Mouse (Mus musculus) cerebellum, postnatal 25 days (tissue): ENCODE measurements at regions not wholly inside any gene's neighbourhood (a gene's known extent, or its start where the extent isn't known, plus 50 kb on each side); places are given as distances from the start of the nearest gene placed in this dataset.
"Not testable (repeated sequence)": the region's sequence is repeated elsewhere in the genome, so short reads cannot be mapped to it uniquely, and the experiment has no call there.

ENCODE experiments used
- DNase-seq, 2 experiments: peaks; one replicate each; pipeline ENCODE4 v3.0.0; 2021; ENCODE audit warnings: mixed read lengths in 2 of 2

DNA sequence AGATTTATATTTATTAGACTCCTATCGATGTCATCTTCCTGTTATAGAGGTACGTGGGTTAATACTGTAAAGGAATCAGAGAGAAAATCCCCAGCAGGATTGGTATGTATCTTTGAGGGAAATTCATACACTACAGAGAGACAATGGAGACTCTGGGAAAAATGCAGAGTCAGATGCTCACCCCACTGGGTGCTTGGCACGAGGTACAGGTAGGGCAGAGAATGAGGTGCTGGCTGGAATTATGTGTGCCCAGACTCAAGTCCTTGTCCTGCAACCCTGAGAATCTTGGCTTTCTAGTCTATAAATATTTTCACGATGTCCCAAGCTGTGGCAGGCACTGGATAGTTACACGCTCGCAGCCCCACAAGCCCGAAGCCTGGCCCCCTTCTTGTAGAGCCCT, 57.8 kb upstream of the Cry1 start:
- DNase-seq, result peak; percentile 78 to 86

DNA sequence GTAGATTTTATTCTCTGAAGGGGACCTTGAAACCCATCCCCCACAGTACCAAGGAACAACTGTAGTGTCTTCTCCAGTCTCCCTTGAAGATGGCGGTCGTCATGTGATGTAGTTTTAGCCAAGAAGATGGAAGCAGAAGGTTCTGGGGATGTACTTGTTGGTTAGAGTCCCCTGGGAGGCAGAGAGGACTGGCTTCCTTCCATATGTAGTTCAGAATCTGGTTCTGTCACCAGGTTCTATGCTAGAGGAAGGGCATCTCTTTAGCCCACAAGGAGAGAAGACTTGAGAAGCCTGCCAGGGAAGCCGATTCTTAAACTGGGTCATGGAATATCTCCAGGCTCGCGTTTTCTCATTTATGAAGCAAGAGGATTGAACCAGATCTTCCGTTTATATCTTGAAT, 58.7 kb upstream of the Cry1 start:
- DNase-seq, result peak; percentile 12 to 14

GRCm38 (mm10) chr10:85265746-85266145, 80.9 kb upstream of the Cry1 start:
- DNase-seq, result no peak

GRCm38 (mm10) chr10:85266148-85266547, 81.3 kb upstream of the Cry1 start:
- DNase-seq, result no peak

GRCm38 (mm10) chr10:85266796-85267195, 81.9 kb upstream of the Cry1 start:
- no peak for DNase-seq

DNA sequence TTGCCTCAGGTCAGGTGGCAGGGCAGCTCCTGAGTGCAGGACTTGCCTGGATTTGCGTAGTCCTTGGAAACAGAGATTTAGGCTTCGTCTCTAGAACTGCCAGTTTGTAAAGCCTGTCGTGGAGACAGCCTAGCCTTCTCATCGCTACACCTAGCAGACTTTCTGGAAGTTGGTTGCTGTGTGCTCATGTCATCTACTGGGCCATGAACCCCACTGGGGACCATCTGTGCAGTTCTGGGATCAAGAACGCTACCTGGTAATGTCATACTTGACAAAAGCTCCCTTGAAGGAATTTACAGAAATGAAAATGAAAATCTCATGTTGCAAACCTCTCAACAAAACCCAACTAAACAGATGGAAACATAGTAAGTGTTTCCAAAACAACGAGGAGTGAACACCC, 85.3 kb upstream of the Cry1 start:
- peak; percentile 68 to 77 for DNase-seq

- DNase-seq, result peak; percentile 16 to 27
Measured at GRCm38 (mm10) chr10:85276793-85277192, 91.9 kb upstream of the Cry1 start.

GRCm38 (mm10) chr10:85291733-85292476, 94.7 kb upstream of the Btbd11 start:
- no peak for DNase-seq

DNA sequence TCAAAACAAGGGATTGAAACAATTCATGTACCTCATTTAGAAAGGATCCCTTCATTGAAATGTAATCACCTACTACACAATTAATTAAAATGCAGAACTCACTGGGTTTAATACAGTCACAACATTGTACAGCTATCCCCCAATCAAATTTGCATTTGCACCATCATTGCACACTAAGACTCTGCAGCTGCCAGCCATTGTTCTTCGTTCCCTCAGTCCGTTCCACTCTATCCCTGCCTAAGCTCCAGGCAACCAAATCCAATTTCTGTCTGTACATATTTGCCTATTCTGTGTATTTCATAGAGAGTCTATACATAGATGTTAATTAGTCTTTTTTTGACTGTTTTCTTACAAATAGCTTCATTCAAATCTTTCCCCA, 94.1 kb upstream of the Btbd11 start:
- no peak for DNase-seq

DNA sequence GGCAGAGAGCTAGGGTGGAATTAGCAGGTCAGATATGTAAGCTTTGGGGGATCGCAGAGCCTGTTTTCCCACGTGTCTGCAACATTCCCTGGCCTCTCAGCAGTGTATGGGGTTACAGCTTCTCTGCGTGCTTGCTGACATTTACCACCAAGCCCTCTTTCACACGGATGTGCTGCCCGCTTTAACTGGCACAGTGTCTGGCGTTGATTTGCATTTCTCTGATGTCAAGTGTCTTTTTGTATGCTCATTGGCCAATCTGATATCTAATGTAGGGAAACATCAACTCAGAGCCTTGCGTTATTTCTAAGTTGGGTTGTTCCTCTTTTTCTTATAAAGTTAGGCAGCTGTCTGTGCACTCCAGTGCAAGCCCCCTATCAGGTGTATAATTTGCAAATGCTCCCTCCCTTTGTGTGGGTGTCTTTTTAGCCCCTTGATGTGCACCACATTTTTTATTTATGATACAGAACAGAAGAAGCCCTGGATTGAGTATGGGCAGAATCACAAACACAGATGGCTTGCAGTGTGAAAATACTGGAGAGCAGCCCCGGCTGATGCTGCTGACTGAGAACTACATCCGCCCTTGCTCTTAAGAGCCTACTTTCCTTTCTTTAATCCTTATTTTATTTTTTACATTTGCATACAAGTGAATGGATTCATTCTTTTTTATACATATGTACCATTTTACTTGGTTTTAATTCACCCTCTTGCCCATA, 93.4 kb upstream of the Btbd11 start:
- DNase-seq, result no peak

DNA sequence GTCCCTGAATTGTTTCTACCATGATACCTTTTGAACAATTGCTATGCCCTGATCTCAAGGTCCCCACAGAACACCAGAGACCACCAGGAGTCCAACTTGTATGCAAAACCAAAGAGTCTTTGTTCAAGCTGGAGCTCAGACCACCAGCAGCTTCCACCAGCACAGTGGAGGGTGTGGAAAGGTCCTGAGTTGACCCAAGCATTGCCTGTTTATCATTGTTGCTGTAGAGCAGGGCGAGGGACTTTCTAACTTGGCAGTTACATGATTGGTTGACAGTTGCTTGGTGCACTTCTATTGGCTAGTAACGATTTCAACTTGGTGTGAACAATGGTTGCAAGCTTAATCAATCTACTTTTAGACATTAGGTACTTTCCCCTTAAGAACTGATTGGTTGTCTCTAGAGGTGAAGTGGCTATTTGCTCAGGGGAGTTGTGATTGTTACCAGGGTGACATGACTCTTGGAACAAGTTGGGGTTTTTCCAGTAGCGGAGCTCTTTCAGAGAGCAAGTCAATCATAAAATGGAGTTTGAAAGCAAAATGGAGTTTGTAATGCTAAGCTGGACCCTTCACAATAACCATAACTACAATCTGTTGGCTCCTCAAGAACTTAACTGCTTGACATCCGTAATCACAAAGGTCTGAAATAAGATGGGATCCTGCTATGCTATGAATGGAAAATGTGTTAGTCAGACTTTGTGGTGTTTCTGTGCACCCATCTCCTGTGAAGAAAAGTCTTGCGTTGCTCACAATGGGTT, 91.3 kb upstream of the Btbd11 start:
- no peak for DNase-seq

GRCm38 (mm10) chr10:85311781-85312180, 74.8 kb upstream of the Btbd11 start:
- DNase-seq, result no peak

DNA sequence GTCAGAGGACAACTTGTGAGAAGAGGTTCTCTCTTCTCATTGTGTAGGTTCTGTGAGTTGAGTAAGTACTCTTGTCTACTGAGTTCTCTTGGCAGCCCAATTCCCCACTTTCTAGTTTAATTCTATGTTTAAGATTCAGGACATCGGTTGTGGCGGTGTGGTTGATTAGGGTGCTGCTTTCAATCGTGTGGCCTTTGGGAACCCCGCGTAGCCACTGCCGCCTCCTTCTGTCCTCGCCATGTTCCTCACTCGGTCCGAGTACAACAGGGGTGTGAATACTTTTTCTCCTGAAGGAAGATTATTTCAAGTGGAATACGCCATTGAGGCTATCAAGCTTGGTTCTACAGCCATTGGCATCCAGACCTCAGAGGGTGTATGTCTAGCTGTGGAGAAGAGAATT, 73.3 kb upstream of the Btbd11 start:
- not testable (repeated sequence) for DNase-seq

DNA sequence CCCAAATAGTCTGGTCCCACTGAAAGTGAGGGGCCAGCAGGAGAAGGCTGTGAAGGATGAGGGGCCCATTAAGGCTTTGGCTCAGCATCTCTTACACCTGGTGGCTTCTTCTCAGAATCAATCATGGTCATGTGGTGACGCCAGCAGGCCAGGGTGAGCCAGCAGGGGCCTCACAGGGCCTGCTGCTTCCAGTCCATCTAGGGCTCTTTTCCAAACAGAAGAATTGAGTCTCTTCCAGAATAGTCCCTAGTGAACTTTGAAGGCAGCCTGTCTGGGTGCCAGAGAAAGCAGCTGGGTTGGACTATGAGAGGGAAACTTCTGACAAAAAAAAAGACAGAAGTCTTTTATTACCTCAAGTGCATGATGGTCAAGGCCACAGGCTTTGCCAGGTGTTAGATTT, 65.6 kb upstream of the Btbd11 start:
- no peak for DNase-seq

GRCm38 (mm10) chr10:85322280-85322679, 64.3 kb upstream of the Btbd11 start:
- DNase-seq, result no peak

- DNase-seq, result peak in 1 of 2 experiments; percentile 17
Measured at GRCm38 (mm10) chr10:85329382-85329781, 57.2 kb upstream of the Btbd11 start.

DNA sequence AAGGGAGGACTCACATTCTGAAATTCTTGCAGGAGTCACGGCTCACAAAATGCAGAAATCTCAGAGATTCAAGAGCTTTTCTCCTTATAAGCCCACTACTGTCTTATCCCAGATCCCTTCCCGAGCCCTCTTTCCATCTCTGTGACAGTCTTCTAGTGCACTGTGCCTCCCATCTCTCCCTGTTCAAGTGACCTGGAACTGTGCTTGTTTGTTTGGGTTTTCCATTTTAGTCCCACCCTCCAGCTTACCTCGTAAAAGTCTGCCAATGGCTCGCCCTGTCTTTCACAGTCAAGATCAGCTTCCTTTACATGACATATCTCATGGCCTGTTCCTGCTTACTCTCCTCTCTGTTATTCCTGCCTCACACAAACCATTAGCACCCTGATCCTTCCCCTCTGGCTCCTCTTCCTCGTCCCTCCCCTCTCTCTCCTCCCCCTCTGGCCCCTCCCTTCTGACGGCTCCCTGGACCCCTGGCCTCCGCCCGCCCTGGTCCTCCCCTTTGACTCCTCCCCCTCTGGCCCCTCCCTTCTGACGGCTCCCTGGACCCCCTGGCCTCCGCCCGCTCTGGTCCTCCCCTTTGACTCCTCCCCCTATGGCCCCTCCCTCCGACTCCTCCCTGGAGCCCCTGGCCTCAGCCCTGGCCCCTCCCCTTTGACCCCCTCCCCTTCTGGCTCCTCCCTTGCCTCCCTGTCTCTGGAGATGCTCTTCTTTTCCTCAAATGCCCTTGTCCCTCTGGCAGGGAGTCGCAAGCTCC, 55.5 kb upstream of the Btbd11 start:
- peak in 1 of 2 experiments; percentile 15 for DNase-seq
